Mouse (Mus musculus) C2C12 (cell line): ENCODE results near the gene Greb1. TPM values are rescaled to one million over a fixed set of nuclear protein-coding genes. Genes with fewer than 3 reads are reported as not detected.

Experiments used
- H3K27me3 ChIP-seq: one replicate; pipeline ENCODE4 v1.6.1; 2011; ENCODE audit not compliant: control insufficient read depth, insufficient read depth, insufficient read length
- H3K36me3 ChIP-seq: one replicate; pipeline ENCODE4 v1.6.1; 2011; ENCODE audit not compliant: control insufficient read depth, insufficient read depth
- H3K4me3 ChIP-seq: one replicate; pipeline ENCODE4 v1.5.1; 2011; ENCODE audit warnings: mild to moderate bottlenecking, control low read depth; ENCODE audit not compliant: poor library complexity, insufficient read depth, severe bottlenecking
- H3K79me2 ChIP-seq: one replicate; pipeline ENCODE4 v1.6.1; 2011; ENCODE audit not compliant: control insufficient read depth, insufficient read depth
- H3K79me3 ChIP-seq: one replicate; pipeline ENCODE4 v1.6.1; 2011; ENCODE audit warnings: low read depth, control low read depth
- H3ac ChIP-seq: one replicate; pipeline ENCODE3; 2011; ENCODE audit warnings: low read depth; ENCODE audit not compliant: control insufficient read depth, insufficient read length
- CEBPB ChIP-seq: IDR thresholded peaks from one replicate; pipeline ENCODE4 v1.6.1; 2011; ENCODE audit warnings: low read depth, mild to moderate bottlenecking, control low read depth, moderate library complexity
- CTCF ChIP-seq: IDR thresholded peaks from one replicate; pipeline ENCODE4 v1.5.1; 2011; ENCODE audit not compliant: control insufficient read depth, insufficient read depth, insufficient read length
- FOSL1 ChIP-seq: IDR thresholded peaks from one replicate; pipeline ENCODE4 v1.8.0; 2011; ENCODE audit warnings: mild to moderate bottlenecking, low read length; ENCODE audit not compliant: poor library complexity, insufficient read depth, severe bottlenecking
- MAX ChIP-seq: IDR thresholded peaks from one replicate; pipeline ENCODE4 v1.6.1; 2011; ENCODE audit warnings: mild to moderate bottlenecking, control low read depth
- MYOD1 ChIP-seq: IDR thresholded peaks from one replicate; pipeline ENCODE4 v1.6.1; 2011; ENCODE audit warnings: low read depth; ENCODE audit not compliant: control insufficient read depth, insufficient read length
- MYOG ChIP-seq: IDR thresholded peaks from one replicate; pipeline ENCODE4 v1.6.1; 2011; ENCODE audit not compliant: control insufficient read depth, insufficient read length; ENCODE audit errors: extremely low read depth
- USF1 ChIP-seq: IDR thresholded peaks from one replicate; pipeline ENCODE4 v1.6.1; 2011; ENCODE audit warnings: low read depth, mild to moderate bottlenecking, control low read depth, moderate library complexity
- polyA plus RNA-seq: library from polyadenylated mRNA; unstranded; fragments of >200 nt; fragmentation: generic; extraction: Trizol; gene quantifications from one replicate; pipeline ENCODE4 v1.2.1, GENCODE M21; 2012; ENCODE audit warnings: missing spikeins

Greb1 gene
- polyA plus RNA-seq, 1 experiment: 0.04 TPM

DNA sequence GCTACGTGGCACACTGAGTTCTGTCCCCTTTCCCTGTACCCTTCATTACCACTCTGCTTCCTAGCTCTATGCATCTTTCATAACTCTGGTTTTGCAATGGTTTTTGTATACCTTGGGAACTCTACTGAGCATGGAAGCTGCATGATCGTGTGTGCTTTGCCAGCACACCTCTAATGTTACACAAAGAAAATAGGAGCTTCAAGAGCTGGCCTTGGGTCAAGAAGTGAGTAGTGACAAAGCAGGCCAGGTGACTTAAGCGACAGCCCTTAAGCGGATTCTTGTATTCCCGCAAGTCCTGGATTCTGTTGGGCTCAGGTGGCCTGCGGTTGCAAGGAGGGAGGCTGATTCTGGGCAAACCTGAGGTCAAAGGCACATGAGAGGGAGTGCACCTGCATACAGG is 152.4 kb downstream of the Greb1 start:
- no peaks in the 10 kb centered on the region for H3K36me3 ChIP-seq
- H3K27me3 ChIP-seq: peaks cover 67% of the 10 kb centered on the region
- no peak overlapping the region for H3ac ChIP-seq
- no peaks in the 10 kb centered on the region for H3K79me3 ChIP-seq
- H3K79me2 ChIP-seq: no peaks in the 10 kb centered on the region
- TF ChIP-seq CEBPB (no peak), MYOG (no peak), FOSL1 (no peak), MAX (no peak)
- no peak overlapping the region for H3K4me3 ChIP-seq

DNA sequence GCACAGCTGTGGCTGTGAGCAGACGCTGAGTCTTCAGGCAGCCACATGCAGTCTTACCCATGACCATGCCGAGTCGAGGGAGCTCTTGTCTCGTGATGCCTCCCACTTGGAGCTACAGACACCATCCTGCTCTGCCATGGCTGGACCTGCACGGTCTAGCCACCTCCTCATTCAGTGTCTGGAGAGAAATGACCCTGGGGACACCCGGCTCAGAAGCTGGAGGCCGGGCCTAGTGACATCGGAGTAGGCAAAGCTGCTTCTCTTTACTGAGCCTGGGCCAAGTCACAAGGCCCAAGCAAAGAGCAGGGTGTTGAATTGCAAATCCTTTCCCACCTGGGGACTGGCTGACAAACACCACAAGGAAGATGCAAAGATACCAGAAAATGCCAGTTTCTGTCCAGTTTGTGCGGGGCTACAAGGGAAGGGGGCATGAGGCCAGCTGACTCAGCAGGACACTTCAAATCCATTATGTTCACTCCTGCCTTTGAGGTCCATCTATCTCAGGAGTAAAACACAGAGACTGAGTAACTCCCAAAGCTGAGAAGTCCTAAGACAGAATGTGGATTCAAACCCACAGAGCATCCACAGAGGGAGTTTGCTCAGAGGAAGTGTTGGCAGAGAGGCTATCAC is 153.8 kb downstream of the Greb1 start:
- Histone ChIP-seq H3K36me3 (no peaks in the 10 kb centered on the region), H3K79me3 (no peaks in the 10 kb centered on the region), H3K4me3 (no peak overlapping the region), H3ac (no peak overlapping the region), H3K79me2 (no peaks in the 10 kb centered on the region), H3K27me3 (peaks cover 65% of the 10 kb centered on the region)
- TF ChIP-seq USF1 (no peak), FOSL1 (no peak), MYOD1 (no peak), MYOG (no peak), MAX (no peak), CEBPB (no peak), CTCF (no peak)

DNA sequence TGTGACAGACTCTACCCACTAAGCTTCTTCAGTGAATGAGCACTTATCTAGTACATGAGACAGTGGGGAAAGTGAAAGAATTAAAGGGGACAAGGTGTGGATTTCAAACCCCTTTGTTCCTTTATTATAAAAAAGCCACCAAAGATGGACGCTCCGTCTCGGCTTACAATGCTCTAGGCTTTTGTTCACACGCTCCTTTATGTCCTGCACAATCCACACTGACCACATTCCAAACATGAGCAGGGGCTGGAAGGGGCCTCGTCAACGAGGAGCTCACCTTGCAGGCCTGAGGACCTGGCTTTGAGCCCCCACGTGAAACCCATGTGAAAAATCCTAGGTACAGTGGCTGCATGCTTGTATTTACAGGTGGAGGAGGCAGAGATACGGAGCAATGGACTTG is 156.0 kb downstream of the Greb1 start:
- peaks cover 44% of the 10 kb centered on the region for H3K27me3 ChIP-seq
- no peaks in the 10 kb centered on the region for H3K79me3 ChIP-seq
- no peaks in the 10 kb centered on the region for H3K79me2 ChIP-seq
- H3K36me3 ChIP-seq: no peaks in the 10 kb centered on the region
- no peak overlapping the region for H3ac ChIP-seq
- H3K4me3 ChIP-seq: no peak overlapping the region
- TF ChIP-seq FOSL1 (no peak), USF1 (no peak), CTCF (no peak), MYOG (no peak), MYOD1 (no peak), MAX (no peak), CEBPB (no peak)

DNA sequence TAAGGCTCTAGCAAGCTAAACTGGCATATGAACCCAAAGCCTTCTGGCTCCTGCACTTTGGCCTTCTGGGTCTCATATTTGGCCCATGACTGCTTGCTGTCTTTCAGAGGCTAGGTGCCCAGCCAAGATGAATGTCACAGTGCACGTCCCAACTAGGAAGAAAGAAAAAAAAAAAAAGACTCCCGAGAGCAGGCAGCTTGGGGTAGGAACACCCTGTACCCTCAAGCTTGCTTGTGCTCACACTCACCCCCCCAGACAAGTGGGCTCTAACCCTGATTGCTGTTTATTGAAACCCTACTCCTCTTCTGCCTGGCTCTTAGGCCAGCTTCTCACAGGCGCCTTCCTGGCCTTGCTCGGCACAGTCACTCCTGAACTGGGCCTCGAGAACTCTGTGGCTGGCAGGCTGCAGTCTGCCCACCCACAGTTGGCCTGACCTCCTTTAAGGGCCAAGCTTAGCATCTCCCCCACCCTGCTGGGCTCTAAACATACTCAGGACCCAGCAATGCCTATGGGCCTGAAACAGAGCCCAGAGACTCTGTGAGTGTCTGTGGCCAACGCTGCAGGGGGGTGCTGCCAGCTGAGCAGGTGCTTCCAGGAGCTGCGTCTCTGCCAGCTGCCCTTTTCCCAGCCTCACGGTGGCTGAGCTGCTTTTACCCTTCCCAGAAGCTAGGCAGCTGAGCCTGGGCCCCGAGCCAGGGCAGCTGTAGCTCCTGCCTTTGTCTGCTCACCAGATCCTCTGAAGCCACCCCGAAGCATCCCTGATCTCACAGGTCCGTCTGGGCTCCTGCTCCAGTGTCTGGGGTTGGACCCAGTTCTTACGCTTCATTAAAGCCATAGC is 157.0 kb downstream of the Greb1 start:
- no peak overlapping the region for H3K4me3 ChIP-seq
- TF ChIP-seq CTCF (no peak), MYOG (no peak), USF1 (no peak), MAX (no peak), CEBPB (no peak), MYOD1 (no peak), FOSL1 (no peak)

DNA sequence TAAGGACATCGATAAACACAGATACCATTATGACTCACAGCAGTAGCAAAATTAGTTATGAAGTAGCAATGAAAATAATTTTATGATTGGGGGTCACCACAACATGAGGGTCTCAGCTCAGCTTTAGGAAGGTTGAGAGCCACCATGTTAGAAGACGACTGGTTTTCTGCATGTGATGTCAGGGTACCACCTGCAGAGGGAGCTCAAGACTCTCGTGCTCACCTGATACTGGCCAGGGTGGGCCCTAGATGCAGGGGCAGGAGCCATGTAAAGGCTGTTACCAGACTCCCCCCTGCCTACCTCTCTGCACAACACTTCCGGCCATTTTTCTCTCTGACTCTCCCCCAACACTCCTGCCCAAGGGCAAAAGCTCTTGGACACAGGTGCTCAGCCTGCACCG is 158.7 kb downstream of the Greb1 start:
- Histone ChIP-seq H3K79me2 (no peaks in the 10 kb centered on the region), H3K79me3 (no peaks in the 10 kb centered on the region), H3ac (no peak overlapping the region), H3K36me3 (no peaks in the 10 kb centered on the region), H3K4me3 (no peak overlapping the region), H3K27me3 (peaks cover 31% of the 10 kb centered on the region)
- TF ChIP-seq MAX: no peak
- TF ChIP-seq CEBPB: no peak
- TF ChIP-seq MYOD1: no peak
- TF ChIP-seq CTCF: no peak
- no peak for TF ChIP-seq USF1
- no peak for TF ChIP-seq FOSL1
- TF ChIP-seq MYOG: no peak

More for the DNA sequence above, 157.0 kb downstream of the Greb1 start:
- Histone ChIP-seq H3ac (no peak overlapping the region), H3K79me3 (no peaks in the 10 kb centered on the region), H3K36me3 (no peaks in the 10 kb centered on the region), H3K27me3 (peaks cover 40% of the 10 kb centered on the region), H3K79me2 (no peaks in the 10 kb centered on the region)
